Mouse (Mus musculus): ENCODE results near the gene Haao.

GRCm38 (mm10) chr17:83845538-83845937 lies 2.2 kb downstream of the Haao start:
- TF ChIP-seq POLR2A (IDR thresholded peaks at IDR 0.05; ENCODE audit: insufficient read length, low read depth) (no peak), TCF12 (IDR thresholded peaks at IDR 0.05; ENCODE audit: insufficient read depth, poor library complexity, severe bottlenecking) (no peak), USF1 (IDR thresholded peaks at IDR 0.05; ENCODE audit: low read depth) (no peak), CEBPB (IDR thresholded peaks at IDR 0.05; ENCODE audit: insufficient read depth, poor library complexity, severe bottlenecking) (no peak), REST (IDR thresholded peaks at IDR 0.05; ENCODE audit: insufficient read depth, insufficient read length) (no peak), MAX (IDR thresholded peaks at IDR 0.05; ENCODE audit: low read depth) (no peak), E2F4 (IDR thresholded peaks at IDR 0.05; ENCODE audit: insufficient read depth) (no peak), MYOD1 (IDR thresholded peaks at IDR 0.05; ENCODE audit: control insufficient read depth in 1 of 3, insufficient read length in 2 of 3, low read depth in 2 of 3) (no peak), POLR2AphosphoS2 (IDR thresholded peaks at IDR 0.05; ENCODE audit: insufficient read length, low read depth) (no peak)
